Mouse (Mus musculus) limb, embryonic 12.5 days (tissue): ENCODE results near the gene Slc9a3r1. TPM values are rescaled to one million over a fixed set of nuclear protein-coding genes. Genes with fewer than 3 reads are reported as not detected.

Experiments used
- ATAC-seq: fragments of 200-750 bp; cut with Nextera tagmentation; 2 replicates; pipeline ENCODE4 v1.8.0; 2017; ENCODE audit warnings: low read depth, moderate TSS enrichment; ENCODE audit not compliant: insufficient number of reproducible peaks, insufficient read depth, low FRiP score, low TSS enrichment
- H3K27ac ChIP-seq: fragments of 300-500 bp; sonication (generic); 2 replicates; pipeline ENCODE4 v1.5.1; 2016; ENCODE audit warnings: mild to moderate bottlenecking, moderate library complexity
- H3K27me3 ChIP-seq: fragments of 300-500 bp; sonication (generic); 2 replicates; pipeline ENCODE4 v1.6.1; 2016; ENCODE audit warnings: mild to moderate bottlenecking, moderate library complexity
- H3K36me3 ChIP-seq: fragments of 300-500 bp; sonication (generic); 2 replicates; pipeline ENCODE4 v1.6.1; 2016; ENCODE audit warnings: mild to moderate bottlenecking, moderate library complexity
- H3K4me1 ChIP-seq: fragments of 300-500 bp; sonication (generic); replicated peaks from 2 replicates; pipeline ENCODE4 v1.6.1; 2016
- H3K4me2 ChIP-seq: fragments of 300-500 bp; sonication (generic); 2 replicates; pipeline ENCODE4 v1.6.1; 2016; ENCODE audit warnings: mild to moderate bottlenecking, moderate library complexity
- H3K4me3 ChIP-seq: fragments of 300-500 bp; sonication (generic); replicated peaks from 2 replicates; pipeline ENCODE4 v1.5.1; 2016; ENCODE audit warnings: mild to moderate bottlenecking
- H3K9ac ChIP-seq: fragments of 300-500 bp; sonication (generic); replicated peaks from 2 replicates; pipeline ENCODE4 v1.6.1; 2016; ENCODE audit warnings: mild to moderate bottlenecking, moderate library complexity
- H3K9me3 ChIP-seq: fragments of 300-500 bp; sonication (generic); 2 replicates; pipeline ENCODE4 v1.6.1; 2016; ENCODE audit warnings: mild to moderate bottlenecking, moderate library complexity
- WGBS: fragments of 180-500 bp; shearing (Covaris S2); methylation state at CpG from one replicate; pipeline ENCODE4 v1.1.7; 2016; 5-methylcytosine and 5-hydroxymethylcytosine counted together
- polyA plus RNA-seq: library from polyadenylated mRNA; unstranded; fragments of >200 nt; fragmentation: Nextera tagmentation; extraction: Ambion mirVana; gene quantifications from 2 replicates; pipeline ENCODE4 v1.2.1, GENCODE M21; 2016

Slc9a3r1 gene
- polyA plus RNA-seq, 1 experiment from 2014 or later, result 23.9 TPM

DNA sequence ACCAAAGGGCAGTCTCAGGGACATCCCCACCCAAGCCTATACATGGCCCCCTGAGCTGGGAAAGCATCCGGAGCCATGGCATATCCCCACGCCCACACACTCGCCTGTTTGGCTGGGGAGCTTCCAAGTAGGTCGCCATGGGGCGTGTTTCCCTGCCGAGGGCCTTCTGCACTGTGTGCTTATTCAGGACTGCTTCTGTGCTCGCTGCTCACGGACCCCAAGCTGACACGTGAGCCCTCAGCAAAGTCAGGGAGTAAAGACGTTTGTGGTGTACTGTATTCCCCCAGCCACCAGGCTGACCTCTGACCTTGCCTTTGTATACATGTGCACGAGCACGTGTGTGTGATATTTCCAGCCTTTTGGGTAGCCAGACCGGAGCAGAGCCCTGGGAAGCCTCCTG, 49.0 kb downstream of the Slc9a3r1 start:
- peaks cover 22% of the 10 kb centered on the region for H3K4me1 ChIP-seq
- no peak overlapping the region for H3K27ac ChIP-seq
- no peak overlapping the region for H3K4me2 ChIP-seq
- H3K9me3 ChIP-seq, result no peaks in the 10 kb centered on the region
- no peak overlapping the region for H3K4me3 ChIP-seq
- peaks cover 24% of the 10 kb centered on the region; the same call in 1 of the 2 replicates for H3K36me3 ChIP-seq
- no peak overlapping the region for H3K9ac ChIP-seq
- no peak for ATAC-seq
- no peaks in the 10 kb centered on the region for H3K27me3 ChIP-seq
- WGBS, result 55% methylated on average over 13 of the region's 13 CpGs

DNA sequence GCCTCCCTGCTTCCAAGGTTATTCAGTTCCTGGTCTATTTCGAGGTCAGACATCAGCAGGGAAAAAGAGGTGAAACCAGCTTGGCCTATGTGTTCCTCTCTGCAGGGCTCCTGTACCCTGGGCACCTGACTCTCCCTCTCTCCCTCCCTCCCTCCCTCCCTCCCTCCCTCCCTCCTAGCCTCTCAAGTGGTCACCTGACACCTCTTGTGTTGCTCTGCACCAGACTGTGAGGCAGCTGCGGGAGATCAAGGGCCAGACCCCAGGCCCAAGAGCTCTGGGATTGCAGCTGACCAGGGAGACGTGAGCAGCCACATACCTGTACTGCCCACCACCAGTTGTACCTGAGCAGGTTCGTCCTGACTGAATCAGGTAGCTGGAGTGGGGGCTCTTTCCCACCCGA, 52.0 kb downstream of the Slc9a3r1 start:
- no peaks in the 10 kb centered on the region; the same call in 1 of the 2 replicates for H3K27me3 ChIP-seq
- H3K4me1 ChIP-seq, result peaks cover 27% of the 10 kb centered on the region
- no peaks in the 10 kb centered on the region for H3K9me3 ChIP-seq
- H3K9ac ChIP-seq, result no peak overlapping the region
- peaks cover 3% of the 10 kb centered on the region; the same call in 1 of the 2 replicates for H3K36me3 ChIP-seq
- ATAC-seq, result no peak
- no peak overlapping the region for H3K4me2 ChIP-seq
- no peak overlapping the region for H3K4me3 ChIP-seq
- no peak overlapping the region for H3K27ac ChIP-seq
- 20% methylated on average over 5 of the region's 5 CpGs for WGBS

DNA sequence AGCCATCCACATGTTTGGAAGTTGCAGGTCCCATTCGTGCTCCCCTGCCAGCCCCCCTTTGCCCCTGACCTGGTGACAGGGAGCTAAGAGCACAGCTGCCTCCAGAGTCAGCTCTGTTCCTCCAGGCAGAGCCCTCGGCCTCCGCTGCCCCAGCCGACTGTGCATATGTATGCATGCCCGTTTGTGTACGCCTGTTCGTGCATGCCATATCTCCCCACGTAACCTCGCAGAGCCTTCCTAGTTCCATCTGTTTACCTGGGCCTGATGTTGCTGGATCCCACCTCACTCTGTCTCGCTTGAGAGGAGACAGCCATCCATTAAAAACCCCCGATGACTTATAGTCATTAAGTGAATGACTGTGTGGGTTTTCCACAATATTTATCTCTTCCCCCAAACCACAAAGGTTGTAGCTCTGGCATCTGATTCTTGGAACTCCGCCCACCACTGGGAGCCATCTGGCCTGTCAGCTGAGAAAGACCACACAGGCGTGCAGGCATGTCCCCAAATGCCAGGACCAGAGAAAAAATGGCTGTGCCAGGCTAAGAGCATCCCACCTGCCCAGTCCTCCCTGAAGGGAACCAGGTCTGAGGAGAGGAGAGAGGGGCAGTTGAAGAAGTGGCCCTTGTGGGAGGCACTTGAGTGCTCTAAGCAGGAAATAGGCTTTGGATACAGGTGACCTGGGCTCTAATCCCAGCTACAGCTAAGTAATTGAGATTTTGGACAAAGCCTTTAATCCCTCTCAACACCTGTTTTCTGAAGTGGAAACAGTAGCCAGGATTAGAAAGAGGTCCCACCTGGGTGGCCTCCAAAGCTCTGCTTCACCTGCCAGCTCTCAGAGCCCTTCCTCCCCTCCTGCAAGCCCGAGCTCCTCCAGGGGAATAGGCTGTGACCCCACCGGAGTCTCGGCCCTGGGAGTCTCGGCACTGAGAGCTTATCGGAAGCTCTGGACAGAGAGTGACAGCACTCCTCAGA, 54.6 kb downstream of the Slc9a3r1 start:
- 58% methylated on average over 18 of the region's 18 CpGs for WGBS
- H3K27ac ChIP-seq, result no peak overlapping the region
- H3K4me2 ChIP-seq, result no peak overlapping the region
- H3K36me3 ChIP-seq, result no peaks in the 10 kb centered on the region; the same call in 1 of the 2 replicates
- no peak overlapping the region for H3K9ac ChIP-seq
- no peak for ATAC-seq
- peaks cover 26% of the 10 kb centered on the region for H3K4me1 ChIP-seq
- peaks cover 11% of the 10 kb centered on the region for H3K27me3 ChIP-seq
- H3K9me3 ChIP-seq, result no peaks in the 10 kb centered on the region
- H3K4me3 ChIP-seq, result no peak overlapping the region

GRCm38 (mm10) chr11:115219263-115219662, 56.1 kb downstream of the Slc9a3r1 start:
- no peak overlapping the region for H3K27ac ChIP-seq
- 57% methylated on average over 9 of the region's 9 CpGs for WGBS
- H3K4me1 ChIP-seq, result peaks cover 37% of the 10 kb centered on the region
- no peak for ATAC-seq
- H3K4me3 ChIP-seq, result no peak overlapping the region
- H3K9me3 ChIP-seq, result no peaks in the 10 kb centered on the region
- H3K27me3 ChIP-seq, result peaks cover 21% of the 10 kb centered on the region
- H3K9ac ChIP-seq, result no peak overlapping the region
- no peak overlapping the region for H3K4me2 ChIP-seq
- no peaks in the 10 kb centered on the region; the same call in 1 of the 2 replicates for H3K36me3 ChIP-seq

GRCm38 (mm10) chr11:115219685-115220084, 56.5 kb downstream of the Slc9a3r1 start:
- H3K27ac ChIP-seq, result no peak overlapping the region
- no peak overlapping the region for H3K4me3 ChIP-seq
- peaks cover 37% of the 10 kb centered on the region for H3K4me1 ChIP-seq
- H3K4me2 ChIP-seq, result no peak overlapping the region
- ATAC-seq, result no peak
- no peaks in the 10 kb centered on the region for H3K9me3 ChIP-seq
- H3K9ac ChIP-seq, result no peak overlapping the region
- H3K27me3 ChIP-seq, result peaks cover 21% of the 10 kb centered on the region
- H3K36me3 ChIP-seq, result no peaks in the 10 kb centered on the region; the same call in 1 of the 2 replicates
- WGBS, result 84% methylated on average over 10 of the region's 10 CpGs

- Histone ChIP-seq H3K4me1 (peaks cover 49% of the 10 kb centered on the region), H3K36me3 (no peaks in the 10 kb centered on the region), H3K4me2 (no peak overlapping the region), H3K4me3 (no peak overlapping the region), H3K9me3 (no peaks in the 10 kb centered on the region), H3K27ac (no peak overlapping the region), H3K27me3 (peaks cover 31% of the 10 kb centered on the region), H3K9ac (no peak overlapping the region)
- WGBS, result 28% methylated on average over 12 of the region's 12 CpGs
- 0 out of 2 replicates have a peak, but pooled peaks have one; percentile 32 for ATAC-seq
These were observed 58.9 kb downstream of the Slc9a3r1 start for GRCm38 (mm10) chr11:115222077-115222476.

- H3K27ac ChIP-seq, result no peak overlapping the region
- no peaks in the 10 kb centered on the region for H3K9me3 ChIP-seq
- peaks cover 53% of the 10 kb centered on the region for H3K4me1 ChIP-seq
- no peaks in the 10 kb centered on the region for H3K36me3 ChIP-seq
- no peak overlapping the region for H3K9ac ChIP-seq
- H3K4me2 ChIP-seq, result no peak overlapping the region
- no peak overlapping the region for H3K4me3 ChIP-seq
- peak; percentile 12; the same call in 1 of the 2 replicates for ATAC-seq
- H3K27me3 ChIP-seq, result peaks cover 34% of the 10 kb centered on the region
- WGBS, result 15% methylated on average over 5 of the region's 5 CpGs
These were observed 59.4 kb downstream of the Slc9a3r1 start for GRCm38 (mm10) chr11:115222570-115222969.

DNA sequence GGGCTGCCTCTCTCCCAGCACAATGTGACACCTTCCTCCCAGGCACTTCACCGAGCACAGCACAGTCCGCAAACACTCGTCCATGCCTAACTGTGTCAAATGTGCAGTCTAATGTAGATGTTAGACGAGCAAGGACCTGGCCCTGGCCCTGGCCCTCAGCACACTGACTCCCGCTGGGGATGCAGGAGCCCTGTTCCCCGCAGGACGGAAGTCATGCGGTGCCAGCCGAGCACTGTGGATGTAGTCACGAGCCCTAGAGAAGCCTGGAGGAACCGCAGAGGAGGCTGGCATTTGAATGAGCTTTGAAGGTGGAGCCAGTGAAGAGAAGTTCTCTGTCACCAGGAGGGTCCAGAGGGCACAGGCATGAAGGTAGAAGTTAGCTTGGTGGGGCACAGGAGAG, 60.3 kb downstream of the Slc9a3r1 start:
- Histone ChIP-seq H3K27me3 (peaks cover 42% of the 10 kb centered on the region), H3K4me3 (no peak overlapping the region), H3K9ac (no peak overlapping the region), H3K4me1 (peaks cover 45% of the 10 kb centered on the region), H3K4me2 (no peak overlapping the region), H3K36me3 (no peaks in the 10 kb centered on the region), H3K9me3 (no peaks in the 10 kb centered on the region), H3K27ac (no peak overlapping the region)
- no peak for ATAC-seq
- 57% methylated on average over 11 of the region's 11 CpGs for WGBS

GRCm38 (mm10) chr11:115223877-115224276, 60.7 kb downstream of the Slc9a3r1 start:
- WGBS, result 55% methylated on average over 6 of the region's 6 CpGs
- no peak overlapping the region for H3K27ac ChIP-seq
- no peak overlapping the region for H3K9ac ChIP-seq

DNA sequence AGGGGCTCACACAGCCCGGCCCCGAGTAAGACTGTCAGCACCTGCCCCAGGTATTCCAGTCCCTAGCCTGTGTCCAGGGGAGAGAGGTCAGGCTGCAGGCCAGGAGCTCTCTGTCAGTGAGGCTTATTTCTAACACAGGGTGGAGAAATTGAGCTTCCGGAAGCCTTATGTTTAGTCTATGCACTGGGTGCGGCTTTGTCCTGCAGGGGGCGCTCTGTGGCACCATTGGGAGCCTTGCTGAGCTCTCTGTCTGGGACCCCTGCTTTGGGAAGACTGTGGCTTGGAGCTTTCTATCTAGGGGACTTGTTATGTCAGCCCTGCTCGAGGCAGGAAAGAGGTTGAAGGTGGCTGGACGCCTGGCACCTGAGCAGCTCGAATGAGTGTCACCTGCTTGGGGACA, 61.7 kb downstream of the Slc9a3r1 start:
- H3K27ac ChIP-seq, result no peak overlapping the region
- no peak for ATAC-seq
- no peak overlapping the region for H3K9ac ChIP-seq
- H3K4me2 ChIP-seq, result no peak overlapping the region
- peaks cover 49% of the 10 kb centered on the region for H3K27me3 ChIP-seq
- H3K9me3 ChIP-seq, result no peaks in the 10 kb centered on the region
- no peak overlapping the region for H3K4me3 ChIP-seq
- H3K4me1 ChIP-seq, result peaks cover 45% of the 10 kb centered on the region
- H3K36me3 ChIP-seq, result no peaks in the 10 kb centered on the region
- 50% methylated on average over 8 of the region's 8 CpGs for WGBS

More at GRCm38 (mm10) chr11:115223877-115224276, 60.7 kb downstream of the Slc9a3r1 start:
- Histone ChIP-seq H3K27me3 (peaks cover 45% of the 10 kb centered on the region), H3K4me2 (no peak overlapping the region), H3K4me3 (no peak overlapping the region), H3K4me1 (peaks cover 45% of the 10 kb centered on the region), H3K9me3 (no peaks in the 10 kb centered on the region), H3K36me3 (no peaks in the 10 kb centered on the region)
- no peak for ATAC-seq

- Histone ChIP-seq H3K9me3 (no peaks in the 10 kb centered on the region), H3K36me3 (no peaks in the 10 kb centered on the region), H3K27ac (no peak overlapping the region), H3K27me3 (peaks cover 54% of the 10 kb centered on the region), H3K4me2 (no peak overlapping the region), H3K4me1 (peaks cover 45% of the 10 kb centered on the region), H3K9ac (no peak overlapping the region), H3K4me3 (no peak overlapping the region)
- 85% methylated on average over 6 of the region's 6 CpGs for WGBS
- ATAC-seq, result no peak
These were observed 62.2 kb downstream of the Slc9a3r1 start for GRCm38 (mm10) chr11:115225301-115225700.
